Mouse (Mus musculus) embryo, embryonic 10.5 days (tissue): ENCODE data around the gene Apol9b.
A peak's percentile ranks its signal among the peaks of the same experiment; 100 is the strongest.

Experiments used
- DNase-seq: peaks from one replicate; pipeline ENCODE4 v3.0.0-alpha.2; 2015; ENCODE audit warnings: low spot score

Gene Apol9b

DNA sequence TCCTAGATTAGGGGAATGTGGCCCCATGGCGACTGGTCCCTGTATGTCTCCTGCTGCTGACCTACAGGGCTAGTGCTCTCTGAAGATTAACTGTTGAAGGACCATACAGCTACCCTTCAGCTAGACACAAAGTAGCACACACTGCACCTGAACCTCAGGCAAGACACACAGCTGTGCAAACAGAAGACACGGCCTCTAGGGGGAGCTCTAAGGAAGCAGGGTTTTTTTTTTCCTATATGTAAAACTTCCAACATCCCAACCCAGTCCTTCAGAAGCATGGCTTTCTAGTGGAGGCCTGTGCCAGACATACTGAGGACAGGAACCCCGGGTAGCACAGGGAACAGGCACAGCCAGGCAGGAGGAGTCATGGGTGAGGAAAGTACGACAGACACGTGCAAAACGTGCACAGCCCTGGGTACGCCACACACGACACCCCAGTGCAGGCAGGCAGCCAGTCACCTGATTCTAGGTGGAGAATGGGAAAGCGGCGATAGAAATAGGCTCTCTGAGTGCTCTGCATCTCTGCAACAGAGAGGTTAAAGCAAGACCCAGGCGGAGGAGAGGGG lies 53.7 kb downstream of the Apol9b start:
- peak; percentile 62 for DNase-seq

DNA sequence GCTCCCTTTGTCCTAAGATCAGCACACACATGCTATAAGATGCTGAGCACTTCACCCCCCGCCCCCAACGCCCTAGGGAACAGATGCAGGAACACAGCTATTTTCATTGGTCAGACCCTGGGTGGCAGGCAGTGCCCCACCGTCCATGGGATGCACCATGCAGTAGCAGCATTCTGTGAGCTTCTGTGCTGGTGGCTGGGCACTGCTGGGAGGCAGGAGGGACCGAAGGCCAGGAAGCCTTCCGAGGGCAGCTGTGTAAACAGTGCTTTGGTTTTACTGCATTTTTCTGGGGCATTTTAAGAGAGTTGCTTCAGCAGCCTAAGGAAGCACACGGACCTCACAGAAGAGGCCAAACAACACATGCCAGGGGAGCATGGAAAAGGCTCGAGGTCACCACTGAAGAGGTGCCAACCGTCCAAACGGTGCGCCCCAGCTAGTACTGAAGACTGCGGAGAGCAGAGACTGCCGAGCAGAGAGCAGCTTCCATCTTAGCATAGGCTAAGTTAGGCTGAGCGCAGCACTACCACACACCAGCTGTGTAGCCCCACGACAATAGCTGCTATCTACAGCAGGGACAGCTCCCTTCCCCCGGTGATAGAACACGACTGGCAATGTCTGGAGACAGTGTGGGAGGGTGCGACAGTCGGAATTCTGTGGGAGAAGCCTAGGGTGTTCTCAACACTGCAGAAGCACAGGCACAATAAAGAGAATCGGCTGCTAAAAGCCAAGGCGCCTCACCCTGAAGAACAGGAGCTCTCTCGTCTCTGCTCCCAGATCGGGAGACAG lies 55.4 kb downstream of the Apol9b start:
- no peak for DNase-seq

DNA sequence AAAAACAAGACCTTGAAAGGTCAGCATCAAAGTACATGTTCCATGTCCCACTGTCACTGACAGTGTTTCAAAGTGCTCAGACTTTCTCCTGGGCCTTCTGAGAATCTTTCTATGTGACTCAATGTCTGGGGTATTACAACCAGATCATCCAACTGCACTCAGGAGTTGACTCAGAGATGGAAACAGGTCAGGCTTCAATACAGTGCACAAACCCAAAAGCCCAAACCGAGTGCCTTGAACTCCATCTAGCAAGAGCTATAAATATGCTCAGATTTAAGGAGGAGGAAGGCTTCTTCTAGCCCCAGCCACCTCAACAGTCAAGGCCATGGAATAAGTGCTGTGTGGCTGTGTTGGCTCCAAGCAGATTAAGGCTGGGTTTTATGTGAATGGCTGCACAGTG lies 57.0 kb downstream of the Apol9b start:
- DNase-seq, result no peak
